Mouse (Mus musculus) layer of hippocampus, postnatal 10 days (tissue): ENCODE measurements at regions not wholly inside any gene's neighbourhood (a gene's known extent, or its start where the extent isn't known, plus 50 kb on each side); places are given as distances from the start of the nearest gene placed in this dataset.

Experiments used
- DNase-seq, 2 experiments: peaks; one replicate each; pipeline ENCODE4 v3.0.0; 2021; ENCODE audit warnings: low spot score in 2 of 2

DNA sequence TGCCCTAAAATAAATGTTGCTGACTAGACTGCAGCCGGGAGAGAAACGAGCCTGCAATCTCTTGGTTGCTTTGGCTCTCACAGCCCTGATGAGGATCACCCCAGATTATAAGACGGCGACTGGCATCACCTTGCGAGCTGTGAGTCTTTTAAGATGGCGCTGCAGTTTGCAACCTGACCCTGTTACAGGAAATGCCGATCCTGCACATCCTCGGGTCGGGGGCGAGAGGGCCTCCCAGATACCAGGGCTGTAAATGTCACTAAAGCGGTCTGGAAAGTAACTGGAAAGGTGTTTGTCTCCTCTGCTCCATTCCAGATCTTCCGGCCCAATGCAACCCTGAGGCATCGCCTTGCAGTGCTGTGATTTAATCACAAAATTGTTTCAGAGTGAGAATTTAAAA is 53.4 kb downstream of the Cartpt start:
- DNase-seq = no peak

DNA sequence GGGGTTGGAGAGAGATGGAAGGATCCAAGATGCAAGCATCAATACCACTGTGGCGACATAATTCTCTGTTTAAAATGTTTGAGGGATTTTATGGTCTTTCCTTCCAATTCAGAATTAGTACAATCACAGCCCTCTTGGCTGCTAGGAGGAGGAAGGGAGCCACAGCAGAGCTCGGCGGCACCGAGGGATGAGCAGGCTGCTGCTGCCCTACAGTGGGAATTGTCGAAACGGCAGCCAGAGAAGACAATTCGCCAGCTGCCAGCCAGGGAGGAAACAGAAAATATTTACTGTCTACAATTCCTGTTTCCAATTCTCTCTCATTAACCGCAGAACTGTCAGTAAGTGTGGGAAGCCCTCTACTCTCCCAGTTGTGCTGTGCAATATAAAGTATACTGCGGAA is 58.3 kb downstream of the Cartpt start:
- DNase-seq = peak; percentile 57 to 72

DNA sequence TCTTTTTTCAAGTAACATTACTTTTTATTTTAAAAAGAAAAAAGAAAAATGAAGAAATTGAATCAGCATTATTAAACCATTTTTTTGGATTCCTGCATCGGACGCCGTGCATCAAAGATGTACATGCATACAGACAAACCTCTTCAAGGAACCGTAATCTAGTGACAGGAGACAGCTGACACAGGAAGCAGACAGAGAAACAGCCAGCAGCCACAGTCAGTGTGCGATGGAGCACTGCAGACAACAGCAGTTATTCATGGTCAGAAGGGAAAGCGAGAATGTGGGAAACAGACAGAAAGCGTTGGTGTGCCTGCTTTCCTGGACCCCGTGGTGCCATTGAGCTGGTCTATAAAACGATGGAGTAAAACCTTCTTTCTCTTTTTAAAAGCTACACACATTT is 61.4 kb downstream of the Cartpt start:
- DNase-seq = no peak

DNA sequence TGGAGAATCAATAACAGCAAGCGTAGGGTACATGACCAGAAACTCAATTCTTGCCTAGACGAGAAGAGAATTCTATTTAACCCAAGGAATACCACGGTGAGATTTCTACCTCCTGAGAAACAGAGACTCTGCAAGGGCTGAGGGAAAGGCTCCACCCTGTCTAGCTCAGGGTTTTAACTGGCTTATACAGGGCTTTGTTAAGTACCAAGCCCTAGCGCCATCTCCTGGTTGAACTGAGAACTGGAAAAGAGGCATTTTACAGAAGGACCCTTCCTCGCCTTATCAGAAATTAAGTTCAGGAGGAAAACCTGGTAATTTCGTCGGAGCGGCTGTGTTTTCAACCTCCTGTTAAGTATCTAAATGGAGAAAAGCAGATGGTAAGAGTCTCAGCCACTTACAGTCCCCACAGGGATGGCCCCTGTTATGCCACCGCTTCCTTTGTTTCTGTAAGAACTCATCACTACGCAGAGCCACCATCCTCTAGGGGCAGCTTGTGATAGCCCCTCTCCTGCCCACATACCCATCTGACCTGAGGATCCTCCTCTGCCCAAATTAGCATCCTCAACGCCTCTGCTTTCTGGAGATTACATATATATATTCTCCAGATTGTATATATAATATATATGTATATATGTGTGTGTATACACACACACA is 63.0 kb downstream of the Cartpt start:
- peak; percentile 87 to 88 for DNase-seq

DNA sequence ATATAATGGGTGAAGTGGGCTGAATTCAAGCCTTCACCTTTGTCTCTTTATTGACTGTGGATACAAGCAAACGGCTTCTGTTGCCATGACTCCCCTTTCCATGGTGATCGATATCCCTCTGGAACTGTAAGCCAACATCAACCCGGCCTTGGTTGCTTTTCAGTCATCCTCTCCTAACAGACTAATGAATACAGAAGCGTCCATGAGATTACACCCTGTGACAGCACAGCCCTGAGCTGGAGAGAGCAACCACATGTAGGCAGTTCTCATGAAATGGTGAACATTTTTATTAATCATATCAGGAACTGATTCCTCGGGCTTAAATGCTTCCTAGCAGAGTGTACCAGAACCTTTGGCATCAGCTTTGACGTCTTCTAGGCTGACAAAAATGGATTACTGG is 63.7 kb downstream of the Cartpt start:
- DNase-seq = no peak

DNA sequence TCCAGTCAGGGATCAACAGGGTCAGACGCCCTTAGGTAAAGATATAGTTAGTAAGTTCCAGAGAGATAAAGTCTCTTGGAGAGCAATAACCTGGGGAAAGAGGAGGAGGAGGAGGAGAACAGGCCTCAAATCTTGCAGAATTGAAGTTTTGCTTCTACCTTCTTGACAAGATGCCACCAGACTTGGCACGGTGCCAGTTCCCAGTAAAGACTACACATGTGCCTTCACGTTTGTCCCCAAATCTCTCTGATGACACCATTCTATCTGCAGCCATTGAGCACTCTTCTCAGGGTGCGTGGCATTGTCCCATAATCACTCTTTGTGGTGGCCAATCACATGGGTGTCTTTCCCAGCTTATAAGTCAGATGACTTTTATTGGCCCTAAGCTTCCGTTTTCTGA is 64.3 kb downstream of the Cartpt start:
- DNase-seq = peak in 1 of 2 experiments; percentile 46

DNA sequence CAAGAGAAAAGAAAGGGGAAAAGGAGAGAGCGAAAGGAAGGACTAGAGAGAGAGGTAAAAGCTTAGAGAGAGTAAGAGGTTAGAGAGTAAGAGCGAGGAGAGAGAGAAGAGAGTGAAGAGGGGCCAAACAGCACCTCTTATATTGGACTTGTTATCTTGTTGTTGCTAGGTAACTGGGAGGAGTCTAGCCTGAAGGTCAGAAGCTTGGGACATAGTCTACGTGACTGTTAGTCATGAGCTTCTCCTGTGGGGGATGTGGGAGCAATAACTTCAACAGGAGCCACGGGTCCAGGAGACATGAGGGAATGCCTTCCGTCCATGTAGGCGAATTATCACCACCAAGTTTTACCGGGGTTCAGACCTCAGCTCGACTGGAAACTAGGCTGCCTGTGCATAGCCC is 65.4 kb downstream of the Cartpt start:
- DNase-seq = no peak

DNA sequence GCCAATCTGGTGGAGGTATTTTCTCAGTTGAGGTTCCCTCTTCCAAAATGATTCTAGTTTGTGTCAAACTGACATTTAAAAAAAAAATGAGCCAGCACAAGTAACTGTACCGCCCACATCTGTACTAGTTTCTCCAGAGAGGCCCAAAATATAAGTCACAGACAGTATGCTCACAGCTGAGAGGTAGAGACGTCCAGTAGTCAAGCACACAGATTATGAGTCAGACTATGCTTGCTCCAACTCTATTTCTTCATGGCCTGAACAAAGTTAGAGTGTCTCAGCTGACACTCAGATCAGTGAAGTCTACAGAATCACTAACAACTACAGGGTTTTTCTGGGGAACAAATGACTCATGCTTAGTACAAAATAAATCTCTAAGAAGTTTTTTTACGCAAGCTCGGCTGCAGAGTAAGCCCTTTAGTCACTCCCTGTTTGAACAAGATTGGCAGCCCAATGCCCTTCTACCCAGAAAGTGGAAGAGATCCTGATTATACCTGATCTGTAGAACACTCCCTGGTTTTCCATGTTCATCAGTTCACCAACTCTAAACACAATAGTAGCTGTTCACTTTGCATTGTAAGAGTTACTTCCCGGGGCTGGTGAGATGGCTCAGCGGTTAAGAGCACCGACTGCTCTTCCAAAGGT is 70.7 kb downstream of the Cartpt start:
- no peak for DNase-seq

DNA sequence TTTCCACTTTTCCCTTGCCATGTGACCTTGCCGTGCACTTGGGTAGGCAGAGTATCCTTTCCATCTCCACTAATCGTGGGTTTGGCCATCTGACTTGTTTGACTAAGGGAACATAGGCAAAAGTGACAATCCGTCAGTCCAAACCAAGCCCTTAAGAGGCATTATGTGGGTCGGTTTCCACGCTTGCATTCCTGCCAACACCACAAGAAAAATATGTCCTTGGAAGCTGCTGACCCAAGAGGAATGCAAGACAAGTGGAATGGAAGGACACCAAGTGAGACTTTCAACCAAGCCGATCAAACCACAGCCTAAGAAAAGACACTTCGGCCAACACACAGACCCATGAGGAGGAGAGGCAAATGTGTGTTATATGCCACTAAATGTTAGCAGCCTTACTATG is 73.3 kb downstream of the Cartpt start:
- no peak for DNase-seq

DNA sequence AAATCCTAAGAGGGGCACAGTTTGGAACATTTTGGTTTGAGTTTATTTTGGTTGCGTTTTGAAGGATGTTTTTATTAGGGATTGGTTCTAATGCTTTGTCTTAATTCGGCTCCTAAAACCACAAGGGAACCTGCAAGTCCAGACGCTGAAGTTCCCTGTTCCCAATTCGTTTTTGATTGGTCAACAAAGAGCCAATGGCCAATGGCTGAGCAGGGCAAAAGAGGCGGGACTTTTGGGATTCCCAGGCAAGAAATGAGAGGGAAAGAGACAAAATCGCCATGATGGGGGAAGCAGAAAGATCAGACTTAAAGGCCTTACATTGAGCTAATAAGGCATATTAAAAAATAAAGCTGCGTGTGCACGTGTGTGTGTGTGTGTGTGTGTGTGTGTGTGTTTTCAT is 76.3 kb downstream of the Cartpt start:
- no peak for DNase-seq

DNA sequence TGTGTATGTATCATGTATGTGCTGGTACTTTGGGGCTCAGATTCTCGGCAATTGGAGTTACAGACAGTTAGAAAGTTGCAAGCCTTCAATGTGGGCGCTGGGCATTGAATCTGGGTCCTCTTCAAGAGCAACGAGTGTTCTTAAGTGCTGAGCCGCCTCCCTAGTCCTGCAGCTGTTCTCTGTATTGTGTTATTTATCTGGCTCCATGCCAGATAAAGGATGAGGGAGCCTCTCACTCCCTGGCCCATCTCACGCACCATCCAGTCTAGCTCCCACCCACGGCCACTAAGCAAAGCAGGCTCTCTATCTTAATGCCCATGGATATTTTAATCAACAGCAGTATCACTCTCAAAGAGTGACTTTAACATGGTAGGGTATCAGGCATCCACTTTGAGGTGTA is 84.2 kb downstream of the Cartpt start:
- no peak for DNase-seq

DNA sequence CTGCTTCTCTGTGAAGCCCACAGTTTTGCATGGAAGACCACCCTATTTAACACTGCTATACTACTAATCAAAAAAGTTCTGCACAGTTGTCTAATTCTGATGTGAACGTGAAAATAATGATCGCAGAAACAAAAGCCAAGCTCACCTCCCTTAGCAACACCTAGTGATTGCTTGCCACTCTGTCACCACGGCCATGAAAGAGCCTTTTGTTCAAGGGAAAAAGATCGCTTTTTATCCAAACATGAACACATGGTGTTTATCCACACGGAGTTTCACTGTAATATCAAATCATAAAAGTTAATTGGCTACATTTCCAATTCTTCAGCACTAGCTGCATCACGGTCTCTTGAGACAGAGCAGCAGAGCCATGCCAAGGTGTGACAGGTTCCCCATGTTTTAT is 85.1 kb downstream of the Cartpt start:
- no peak for DNase-seq

DNA sequence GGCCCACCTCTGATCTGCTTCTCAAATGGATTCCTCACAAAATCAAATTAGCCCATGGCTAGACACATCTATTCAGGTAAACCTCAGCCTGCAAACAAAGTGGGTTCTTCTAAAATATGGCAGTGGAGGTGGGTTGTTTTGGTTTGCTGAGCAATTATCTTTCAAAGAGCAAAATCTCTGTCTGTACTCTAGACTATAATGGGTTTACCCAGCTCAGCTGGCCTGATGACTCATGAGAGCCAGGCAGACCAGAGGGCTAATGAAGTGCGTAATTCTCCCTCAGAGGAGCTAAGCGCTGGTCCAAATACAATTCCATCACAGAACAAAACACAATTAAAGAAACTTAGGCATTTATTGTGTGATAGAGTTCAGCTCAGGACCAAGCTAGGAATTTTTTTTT is 86.1 kb downstream of the Cartpt start:
- no peak for DNase-seq

DNA sequence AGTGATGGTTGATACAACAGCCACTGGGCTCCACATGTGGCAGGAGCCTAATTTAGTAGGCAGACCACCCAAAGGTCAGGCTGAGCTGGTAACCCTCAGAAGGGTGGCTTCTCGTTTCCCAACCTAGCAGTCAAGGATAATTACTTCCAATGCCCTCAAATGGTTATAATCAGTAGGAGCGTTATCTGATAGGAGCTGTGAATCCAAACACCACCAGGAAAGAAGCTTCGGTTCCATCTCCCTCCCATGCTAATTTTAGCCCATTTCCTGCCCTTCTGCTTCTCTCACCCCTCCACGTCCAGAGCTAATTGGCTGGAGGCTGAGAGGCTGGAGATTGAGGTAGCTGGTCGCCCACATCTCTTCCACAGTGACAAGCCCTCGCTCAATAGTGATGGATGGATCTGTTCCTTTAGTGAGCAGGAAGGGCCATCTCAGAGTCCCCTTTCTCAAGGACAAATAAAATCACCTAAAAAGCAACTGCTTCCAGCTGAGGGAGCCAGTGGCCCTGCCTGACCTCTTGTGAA is 86.8 kb downstream of the Cartpt start:
- DNase-seq = no peak

DNA sequence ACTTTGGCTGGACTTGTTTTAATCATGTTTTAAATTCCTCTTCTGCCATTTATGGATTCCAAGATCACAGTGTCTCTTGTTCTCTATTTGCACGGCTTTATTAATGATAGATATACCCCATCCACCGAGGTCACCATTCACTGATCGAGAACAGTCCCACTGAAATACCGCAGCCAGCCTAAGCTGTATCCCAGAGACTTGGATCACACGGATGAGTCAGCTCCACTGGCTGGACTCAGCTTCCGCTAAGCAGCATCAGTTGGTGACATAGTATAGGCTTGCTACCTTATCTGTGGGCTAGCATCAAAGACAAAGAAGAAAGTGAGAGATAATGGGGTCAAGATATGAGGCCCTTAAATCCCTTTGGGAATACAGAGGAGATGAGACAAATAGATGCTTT is 106.4 kb downstream of the Cartpt start:
- DNase-seq = no peak

DNA sequence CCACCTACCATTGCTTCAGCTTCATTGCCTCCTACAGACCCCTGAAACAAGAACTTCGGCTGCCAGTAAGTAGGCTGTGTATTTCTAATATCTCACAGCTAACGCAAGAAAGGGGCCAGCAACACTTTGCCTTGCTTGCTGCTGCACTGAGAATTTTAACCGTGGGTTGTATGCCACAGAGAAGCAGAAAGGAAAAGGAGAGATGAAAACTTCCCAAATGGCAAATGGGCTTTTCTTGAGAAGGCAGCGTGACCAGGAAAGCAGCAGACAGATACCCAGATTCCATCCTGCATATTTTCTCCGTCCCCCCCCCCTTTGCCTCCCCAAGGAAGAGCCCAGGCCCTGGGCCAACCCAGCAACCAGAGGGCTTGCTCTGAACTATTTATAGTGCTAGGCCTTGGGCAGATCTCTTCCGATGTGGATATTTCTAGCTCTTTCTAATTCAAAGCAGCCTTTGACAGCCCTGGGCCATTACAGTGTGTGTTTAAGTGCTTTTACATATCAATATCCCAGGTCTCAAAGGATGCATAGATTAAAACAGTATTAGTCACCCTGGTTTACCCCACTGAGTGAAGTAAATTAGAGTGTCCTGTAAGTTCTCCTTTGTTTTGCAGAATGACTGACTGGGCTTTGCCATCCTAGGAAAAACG is 107.0 kb downstream of the Cartpt start:
- DNase-seq = no peak

DNA sequence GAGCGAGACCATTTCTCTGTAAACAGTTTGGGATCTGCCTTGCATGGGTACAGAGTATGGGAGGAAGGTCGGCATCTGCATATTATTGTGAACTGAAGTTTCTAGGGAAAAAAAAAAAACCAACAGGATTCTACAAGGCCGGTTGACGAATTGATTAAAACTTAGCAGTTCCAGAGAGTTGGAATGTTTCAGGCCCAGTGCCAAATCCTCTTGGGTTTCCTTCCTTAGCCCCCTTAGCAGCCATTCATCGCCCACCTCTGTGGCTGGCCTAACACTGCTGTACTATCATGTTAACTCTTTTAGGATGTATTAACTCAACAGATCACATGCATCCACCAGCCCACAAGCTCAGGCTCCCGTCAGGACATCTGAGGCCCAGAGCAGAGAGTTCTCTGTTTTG is 107.9 kb downstream of the Cartpt start:
- no peak for DNase-seq

DNA sequence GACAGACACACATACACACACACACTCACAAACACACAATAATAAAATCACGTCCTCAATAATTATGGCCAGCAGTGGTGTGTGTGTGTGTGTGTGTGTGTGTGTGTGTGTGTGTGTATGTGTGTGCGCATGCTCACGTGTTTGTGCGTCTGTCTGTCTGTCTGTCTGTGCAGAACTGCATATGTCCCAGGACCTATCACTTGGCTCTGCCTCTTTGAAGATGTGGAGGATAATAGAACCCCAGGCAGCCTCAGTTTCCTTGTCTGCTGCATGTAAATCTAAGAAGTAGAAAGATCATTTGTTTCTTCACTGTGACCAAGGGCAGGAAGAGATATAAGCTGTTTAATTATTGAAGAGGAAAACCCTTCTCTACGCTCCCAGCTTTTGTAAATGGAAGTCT is 109.9 kb downstream of the Cartpt start:
- no peak for DNase-seq

DNA sequence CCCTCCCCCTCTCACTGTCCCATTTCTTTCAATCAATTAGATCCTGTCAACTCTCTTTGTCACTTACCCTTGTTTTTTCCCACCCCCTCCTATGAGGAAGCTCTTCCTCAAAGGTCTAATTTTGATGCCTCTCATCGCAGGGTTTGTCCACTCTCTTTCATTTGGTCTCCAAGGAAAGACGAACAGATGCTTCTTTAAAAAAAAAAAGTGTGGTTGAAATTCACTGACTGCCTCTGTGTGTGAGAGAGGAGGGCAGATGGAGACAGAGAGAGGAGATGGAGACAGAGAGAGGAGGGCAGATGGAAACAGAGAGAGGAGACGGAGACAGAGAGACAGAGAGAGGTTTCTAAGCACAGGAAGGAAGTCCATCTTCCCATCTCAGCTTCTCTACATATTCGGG is 113.1 kb downstream of the Cartpt start:
- no peak for DNase-seq

DNA sequence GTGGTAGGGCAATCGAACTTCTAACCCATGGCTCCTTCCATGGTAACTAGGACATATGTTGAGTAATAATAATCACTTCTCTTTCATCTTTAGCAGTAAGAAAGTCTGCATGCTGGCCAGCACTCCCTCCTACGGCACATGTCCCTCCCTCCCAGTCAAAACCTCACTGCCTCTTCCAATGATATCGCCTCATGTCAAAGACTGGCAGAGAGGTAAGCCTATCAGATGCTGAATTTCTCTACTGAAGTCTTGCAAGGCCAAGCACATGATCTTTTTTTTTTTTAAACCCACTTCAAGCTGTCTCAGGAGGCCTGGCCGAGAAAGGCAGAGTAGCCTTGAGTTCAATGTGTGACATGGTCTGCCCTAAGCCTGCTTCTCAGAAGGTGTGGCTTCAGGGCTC is 115.5 kb downstream of the Cartpt start:
- no peak for DNase-seq

DNA sequence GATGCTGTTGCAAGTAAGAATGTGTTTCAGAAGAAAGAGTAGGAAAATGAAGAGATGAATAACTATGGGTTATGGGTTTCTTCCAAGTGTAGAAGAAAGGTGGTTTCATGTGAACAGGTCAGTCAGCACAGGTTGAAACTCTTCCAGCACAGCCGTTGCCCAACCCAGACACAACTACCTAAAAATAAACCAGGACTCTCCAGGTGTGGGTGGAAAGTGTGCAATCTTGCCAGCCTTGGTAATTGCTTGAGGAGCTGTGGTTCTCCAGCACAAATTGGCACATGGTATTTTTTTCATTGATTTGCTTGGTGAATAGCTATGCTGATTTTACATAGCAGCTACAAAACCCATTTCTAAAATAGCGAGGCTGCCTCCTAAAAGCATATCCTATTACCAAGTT is 116.6 kb downstream of the Cartpt start:
- no peak for DNase-seq

DNA sequence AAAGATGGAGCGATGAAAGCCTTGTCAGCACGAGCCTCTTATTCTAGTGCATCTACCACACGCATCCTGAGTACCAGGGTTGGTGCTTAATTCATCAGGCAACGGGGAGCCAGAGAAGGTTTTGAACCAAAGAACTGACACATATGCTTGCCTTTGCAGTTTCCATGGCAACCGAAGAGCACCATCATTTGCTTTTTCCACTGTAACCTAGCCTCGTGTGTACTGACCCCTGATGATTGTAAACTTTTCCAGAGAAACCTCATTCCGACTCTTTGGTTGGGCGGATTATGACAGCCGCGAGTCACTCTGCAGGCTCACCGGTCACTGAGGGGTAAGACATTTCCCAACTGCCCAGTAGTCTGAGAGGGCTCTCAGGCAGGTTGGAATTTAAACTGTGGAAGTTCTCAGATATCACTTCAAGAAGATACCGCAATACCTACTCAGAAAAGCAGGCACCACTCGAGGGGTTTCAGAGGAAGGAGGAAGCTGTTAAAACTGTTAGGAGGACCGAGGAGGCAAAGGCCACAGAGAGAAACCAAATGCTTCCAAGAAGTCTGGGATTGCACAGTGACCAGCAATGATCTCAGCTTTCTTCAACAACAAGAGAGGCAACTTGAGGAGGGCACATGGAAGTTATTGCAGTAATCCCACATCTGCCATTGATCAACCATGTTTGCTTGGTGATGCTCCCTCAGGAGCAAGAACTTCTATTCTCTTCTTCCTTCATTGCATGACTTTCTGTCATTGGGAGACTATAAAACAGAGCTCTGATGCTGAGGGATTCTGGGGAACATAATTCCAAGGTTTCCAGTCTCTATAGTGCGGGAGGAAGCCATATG is 117.8 kb downstream of the Cartpt start:
- DNase-seq = no peak
